Mouse (Mus musculus): ENCODE measurements around the gene Ptprs. TPM values are rescaled to one million over a fixed set of nuclear protein-coding genes. Genes with fewer than 3 reads are reported as not detected.
A peak's percentile ranks its signal among the peaks of the same experiment; 100 is the strongest.

The Ptprs gene
- polyA plus RNA-seq, 1 experiment from 2014 or later, result 22.2 TPM

DNA sequence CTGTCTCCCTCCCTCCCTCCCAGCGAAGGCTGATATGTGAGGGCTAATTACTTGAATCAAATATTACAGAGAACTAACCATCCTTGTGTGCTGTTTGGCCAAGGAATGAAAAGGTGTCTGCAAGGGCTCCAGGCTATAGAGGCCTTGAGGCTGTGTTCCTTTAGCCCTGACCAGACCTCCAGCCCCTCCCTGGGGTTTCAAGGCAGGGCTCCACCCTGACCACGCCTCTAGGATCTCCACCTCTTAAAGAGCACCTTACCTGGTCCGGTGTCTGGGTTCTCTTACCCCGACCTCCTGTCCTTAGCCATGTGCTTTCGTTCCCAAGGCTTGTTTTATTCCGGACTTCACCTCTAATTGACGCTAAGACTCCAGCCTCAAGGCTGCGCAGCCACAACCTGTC, 66.5 kb downstream of the Ptprs start:
- Histone ChIP-seq H3K9me3 (ENCODE audit: control insufficient read depth, low read length) (no peaks in the 10 kb centered on the region), H3K4me3 (ENCODE audit: low read depth, low read length) (no peak overlapping the region), H3K36me3 (ENCODE audit: control insufficient read depth, insufficient read depth, low read length) (peaks cover 22% of the 10 kb centered on the region), H3K4me1 (replicated peaks; ENCODE audit: control insufficient read depth, insufficient read depth) (no peaks in the 10 kb centered on the region; the same call in 1 of the 2 replicates), H3K27me3 (ENCODE audit: control insufficient read depth, insufficient read depth, low read length) (no peaks in the 10 kb centered on the region), H3K27ac (replicated peaks) (peak overlapping the region; percentile 35), H3K4me2 (replicated peaks; ENCODE audit: low read depth) (no peak overlapping the region), H3K9ac (ENCODE audit: low read length) (no peak overlapping the region)
- DNase-seq (ENCODE audit: low spot score) (peak; percentile 52), ATAC-seq (ENCODE audit: low FRiP score, low TSS enrichment) (peak; percentile 72)
- TF ChIP-seq CTCF (IDR thresholded peaks at IDR 0.05; ENCODE audit: low read depth) (no peak), EP300 (optimal IDR thresholded peaks at IDR 0.05) (no peak)
- WGBS, result 40% methylated on average over 8 of the region's 8 CpGs

DNA sequence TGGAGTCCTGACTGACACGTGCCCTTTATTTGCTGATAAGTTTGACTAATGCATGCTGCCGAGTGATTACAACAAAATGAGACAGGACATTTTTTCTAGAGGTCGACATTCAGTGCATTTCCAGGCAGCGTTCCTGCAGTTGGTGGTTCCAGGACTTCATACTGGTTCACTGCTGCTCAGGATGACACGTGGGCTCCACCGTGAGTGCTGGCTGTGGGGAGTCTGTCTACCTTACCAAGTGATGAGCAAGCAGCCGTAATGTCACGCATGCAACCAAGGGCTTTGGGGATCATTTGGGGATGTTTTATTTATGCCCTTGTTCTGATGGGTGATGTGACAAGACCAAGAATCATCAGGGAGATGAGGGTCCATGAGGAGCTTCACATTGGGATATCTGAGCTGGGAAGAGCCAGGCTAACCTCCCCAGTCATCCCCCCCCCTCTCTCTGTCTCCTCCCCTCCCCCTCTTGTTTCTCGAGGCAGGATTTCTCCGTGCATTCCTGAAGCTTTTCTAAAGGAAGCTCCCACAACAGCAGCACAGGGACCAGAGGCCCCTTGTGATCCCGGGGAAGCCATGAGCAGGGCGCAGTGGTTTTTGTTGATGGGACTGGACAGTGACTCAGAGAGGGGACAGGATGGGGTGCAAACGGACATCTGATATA, 67.2 kb downstream of the Ptprs start:
- 31% methylated on average over 13 of the region's 13 CpGs for WGBS
- no peak for TF ChIP-seq EP300 (optimal IDR thresholded peaks at IDR 0.05)
- no peak for TF ChIP-seq CTCF (IDR thresholded peaks at IDR 0.05; ENCODE audit: low read depth)
- no peak overlapping the region for H3K9ac ChIP-seq (ENCODE audit: low read length)
- no peaks in the 10 kb centered on the region for H3K9me3 ChIP-seq (ENCODE audit: control insufficient read depth, low read length)
- DNase-seq (ENCODE audit: low spot score) (no peak), ATAC-seq (ENCODE audit: low FRiP score, low TSS enrichment) (no peak)
- H3K27me3 ChIP-seq (ENCODE audit: control insufficient read depth, insufficient read depth, low read length), result no peaks in the 10 kb centered on the region
- peaks cover 19% of the 10 kb centered on the region for H3K36me3 ChIP-seq (ENCODE audit: control insufficient read depth, insufficient read depth, low read length)
- no peak overlapping the region for H3K27ac ChIP-seq (replicated peaks)
- no peak overlapping the region for H3K4me3 ChIP-seq (ENCODE audit: low read depth, low read length)
- no peak overlapping the region for H3K4me2 ChIP-seq (replicated peaks; ENCODE audit: low read depth)
- no peaks in the 10 kb centered on the region; the same call in 1 of the 2 replicates for H3K4me1 ChIP-seq (replicated peaks; ENCODE audit: control insufficient read depth, insufficient read depth)

- 49% methylated on average over 8 of the region's 8 CpGs for WGBS
- no peaks in the 10 kb centered on the region for H3K27me3 ChIP-seq (ENCODE audit: control insufficient read depth, insufficient read depth, low read length)
Measured at GRCm38 (mm10) chr17:56407379-56407778, 68.9 kb downstream of the Ptprs start.

DNA sequence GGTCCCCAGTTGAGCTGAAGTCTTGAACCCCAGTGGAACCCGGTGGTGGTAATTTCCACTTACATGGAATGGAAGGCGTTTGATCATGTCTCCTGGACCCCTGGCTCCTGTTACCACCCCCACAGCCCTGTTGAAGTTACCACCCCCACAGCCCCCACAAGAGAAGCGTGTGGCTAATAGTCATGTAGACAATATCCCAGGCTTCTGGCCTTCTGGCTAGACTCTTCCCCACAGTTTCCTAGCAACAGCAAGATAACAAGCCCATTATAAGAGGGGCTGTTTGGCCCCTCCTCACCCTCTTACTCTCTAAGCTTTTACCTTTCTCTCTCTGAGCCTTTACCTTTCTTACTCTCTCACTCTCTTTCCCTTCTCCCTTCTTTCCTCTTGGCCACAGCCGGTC, 69.4 kb downstream of the Ptprs start:
- WGBS, result 62% methylated on average over 4 of the region's 4 CpGs
- H3K4me1 ChIP-seq (replicated peaks; ENCODE audit: control insufficient read depth, insufficient read depth), result no peaks in the 10 kb centered on the region; the same call in 1 of the 2 replicates
- TF ChIP-seq CTCF (IDR thresholded peaks at IDR 0.05; ENCODE audit: low read depth) (no peak), EP300 (optimal IDR thresholded peaks at IDR 0.05) (no peak)
- no peak overlapping the region for H3K9ac ChIP-seq (ENCODE audit: low read length)
- no peaks in the 10 kb centered on the region for H3K27me3 ChIP-seq (ENCODE audit: control insufficient read depth, insufficient read depth, low read length)
- no peak overlapping the region for H3K4me2 ChIP-seq (replicated peaks; ENCODE audit: low read depth)
- no peak overlapping the region for H3K4me3 ChIP-seq (ENCODE audit: low read depth, low read length)
- peaks cover 20% of the 10 kb centered on the region; the same call in 1 of the 2 replicates for H3K36me3 ChIP-seq (ENCODE audit: control insufficient read depth, insufficient read depth, low read length)
- no peak for ATAC-seq (ENCODE audit: low FRiP score, low TSS enrichment)
- H3K9me3 ChIP-seq (ENCODE audit: control insufficient read depth, low read length), result no peaks in the 10 kb centered on the region
- DNase-seq (ENCODE audit: low spot score), result no peak
- no peak overlapping the region for H3K27ac ChIP-seq (replicated peaks)

More at GRCm38 (mm10) chr17:56407379-56407778, 68.9 kb downstream of the Ptprs start:
- DNase-seq (ENCODE audit: low spot score) (peak; percentile 21), ATAC-seq (ENCODE audit: low FRiP score, low TSS enrichment) (no peak)
- H3K9ac ChIP-seq (ENCODE audit: low read length), result no peak overlapping the region
- H3K36me3 ChIP-seq (ENCODE audit: control insufficient read depth, insufficient read depth, low read length), result peaks cover 20% of the 10 kb centered on the region
- TF ChIP-seq CTCF (IDR thresholded peaks at IDR 0.05; ENCODE audit: low read depth) (no peak), EP300 (optimal IDR thresholded peaks at IDR 0.05) (no peak)
- H3K9me3 ChIP-seq (ENCODE audit: control insufficient read depth, low read length), result no peaks in the 10 kb centered on the region
- no peak overlapping the region for H3K27ac ChIP-seq (replicated peaks)
- H3K4me3 ChIP-seq (ENCODE audit: low read depth, low read length), result no peak overlapping the region
- H3K4me2 ChIP-seq (replicated peaks; ENCODE audit: low read depth), result no peak overlapping the region
- H3K4me1 ChIP-seq (replicated peaks; ENCODE audit: control insufficient read depth, insufficient read depth), result no peaks in the 10 kb centered on the region; the same call in 1 of the 2 replicates

DNA sequence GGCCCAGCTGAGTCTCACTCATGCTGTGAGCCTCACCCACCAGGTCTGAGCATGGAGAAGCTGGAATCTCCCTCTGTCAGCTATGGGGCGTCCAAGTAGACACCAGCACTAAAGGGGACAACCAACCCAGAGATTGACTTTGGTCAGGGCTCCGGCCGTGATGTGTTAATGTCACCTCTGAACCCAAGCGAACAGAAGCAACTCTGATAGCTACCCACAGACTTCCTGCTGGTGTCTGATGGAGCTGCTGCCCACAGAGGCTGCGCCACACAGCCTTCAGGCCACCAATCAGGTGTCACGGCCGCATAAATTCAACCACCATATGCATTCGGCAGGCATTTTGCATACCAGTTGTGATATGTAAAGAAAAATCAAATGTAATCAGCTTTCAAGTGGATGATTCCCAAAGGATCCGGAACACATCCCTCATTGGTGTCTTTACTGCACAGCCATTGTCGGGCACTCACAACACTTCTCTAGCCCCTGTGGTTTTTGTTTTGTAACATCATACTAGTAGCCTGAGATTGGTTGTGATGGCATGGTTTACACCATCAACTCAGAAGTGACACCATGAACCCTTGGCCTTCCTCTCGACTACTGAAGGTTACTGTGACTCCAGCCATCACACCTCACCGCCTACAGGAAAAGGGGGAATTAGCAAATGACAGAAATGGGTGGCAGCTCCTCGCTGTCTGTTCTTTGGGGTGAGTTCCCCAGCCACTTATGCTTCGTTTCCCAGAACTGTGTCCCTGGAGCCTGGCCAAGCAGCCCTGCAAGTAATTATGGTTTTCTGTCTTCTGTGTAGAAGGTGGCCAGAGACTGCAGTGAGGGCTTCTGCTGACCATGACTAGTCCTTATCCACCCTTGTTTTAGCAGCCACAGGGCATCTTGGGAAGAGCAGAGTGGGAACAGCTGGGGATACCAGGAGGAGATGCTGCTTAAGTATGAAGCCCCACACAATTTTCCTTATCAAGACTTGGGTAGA, 70.1 kb downstream of the Ptprs start:
- DNase-seq (ENCODE audit: low spot score), result no peak

More for the DNA sequence above, 70.1 kb downstream of the Ptprs start:
- Histone ChIP-seq H3K36me3 (ENCODE audit: control insufficient read depth, insufficient read depth, low read length) (peaks cover 24% of the 10 kb centered on the region; the same call in 1 of the 2 replicates), H3K4me3 (ENCODE audit: low read depth, low read length) (no peak overlapping the region), H3K4me1 (replicated peaks; ENCODE audit: control insufficient read depth, insufficient read depth) (no peaks in the 10 kb centered on the region; the same call in 1 of the 2 replicates), H3K27ac (replicated peaks) (no peak overlapping the region; the same call in 1 of the 2 replicates), H3K27me3 (ENCODE audit: control insufficient read depth, insufficient read depth, low read length) (no peaks in the 10 kb centered on the region), H3K9me3 (ENCODE audit: control insufficient read depth, low read length) (no peaks in the 10 kb centered on the region), H3K4me2 (replicated peaks; ENCODE audit: low read depth) (no peak overlapping the region), H3K9ac (ENCODE audit: low read length) (no peak overlapping the region)
- TF ChIP-seq EP300 (optimal IDR thresholded peaks at IDR 0.05), result no peak
- no peak for TF ChIP-seq CTCF (IDR thresholded peaks at IDR 0.05; ENCODE audit: low read depth)
- no peak for ATAC-seq (ENCODE audit: low FRiP score, low TSS enrichment)
- WGBS, result 75% methylated on average over 14 of the region's 14 CpGs
